Mouse (Mus musculus): ENCODE results near the gene Ipo11.

- no peak for TF ChIP-seq CTCF (IDR thresholded peaks at IDR 0.05; ENCODE audit: insufficient read depth, low read length)
- TF ChIP-seq POLR2A (IDR thresholded peaks at IDR 0.05; ENCODE audit: borderline replicate concordance, extremely low read depth, low read depth, low read length), result no peak
Measured at GRCm38 (mm10) chr13:106830029-106830428, 106.7 kb downstream of the Ipo11 start.
